Mouse (Mus musculus) bone marrow macrophage, adult 2 months (primary cell): ENCODE measurements around the gene Dnajc5. TPM values are rescaled to one million over a fixed set of nuclear protein-coding genes. Genes with fewer than 3 reads are reported as not detected.

Experiments
- H3K27ac ChIP-seq: 2 replicates; pipeline ENCODE4 v1.5.1; 2012; ENCODE audit warnings: low read depth, low read length; ENCODE audit not compliant: insufficient read depth
- H3K4me1 ChIP-seq: 2 replicates; pipeline ENCODE4 v1.6.1; 2012; ENCODE audit warnings: low read length; ENCODE audit not compliant: control insufficient read depth, insufficient read depth
- H3K4me3 ChIP-seq: 2 replicates; pipeline ENCODE4 v1.5.1; 2012; ENCODE audit warnings: mild to moderate bottlenecking, low read length, moderate library complexity; ENCODE audit not compliant: insufficient read depth
- CTCF ChIP-seq: IDR thresholded peaks from 2 replicates; pipeline ENCODE4 v1.5.1; 2012; ENCODE audit warnings: low read depth, mild to moderate bottlenecking, low read length, moderate library complexity
- POLR2A ChIP-seq: IDR thresholded peaks from 2 replicates; pipeline ENCODE4 v1.6.1; 2012; ENCODE audit warnings: mild to moderate bottlenecking, low read depth, low read length, borderline replicate concordance
- polyA plus RNA-seq: library from polyadenylated mRNA; stranded (reverse); fragments of >200 nt; gene quantifications from 2 replicates; pipeline ENCODE4 v1.2.4, GENCODE M21; 2012; ENCODE audit not compliant: missing spikeins, insufficient read depth, insufficient read length

Gene Dnajc5
- polyA plus RNA-seq, 1 experiment = 71.7 TPM

DNA sequence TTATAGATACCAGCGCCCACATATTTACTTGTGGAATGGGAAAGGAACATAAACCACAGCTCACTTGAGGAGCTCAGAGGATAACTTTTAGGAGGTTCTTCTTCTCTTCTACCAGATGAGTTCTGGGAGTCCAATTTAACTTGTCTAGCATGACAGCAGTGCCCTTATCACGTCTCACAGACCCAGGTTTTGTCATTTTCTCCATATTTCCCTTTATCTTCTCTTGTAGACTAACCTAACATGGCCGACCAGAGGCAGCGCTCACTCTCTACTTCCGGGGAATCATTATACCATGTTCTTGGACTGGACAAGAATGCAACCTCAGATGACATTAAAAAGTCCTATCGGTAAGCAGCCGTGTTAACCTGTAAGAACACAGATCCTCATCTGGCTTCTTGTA, 25.9 kb downstream of the Dnajc5 start:
- peaks cover 34% of the 10 kb centered on the region for H3K4me1 ChIP-seq
- TF ChIP-seq CTCF (no peak), POLR2A (no peak)
- no peak overlapping the region for H3K4me3 ChIP-seq
- no peak overlapping the region for H3K27ac ChIP-seq

DNA sequence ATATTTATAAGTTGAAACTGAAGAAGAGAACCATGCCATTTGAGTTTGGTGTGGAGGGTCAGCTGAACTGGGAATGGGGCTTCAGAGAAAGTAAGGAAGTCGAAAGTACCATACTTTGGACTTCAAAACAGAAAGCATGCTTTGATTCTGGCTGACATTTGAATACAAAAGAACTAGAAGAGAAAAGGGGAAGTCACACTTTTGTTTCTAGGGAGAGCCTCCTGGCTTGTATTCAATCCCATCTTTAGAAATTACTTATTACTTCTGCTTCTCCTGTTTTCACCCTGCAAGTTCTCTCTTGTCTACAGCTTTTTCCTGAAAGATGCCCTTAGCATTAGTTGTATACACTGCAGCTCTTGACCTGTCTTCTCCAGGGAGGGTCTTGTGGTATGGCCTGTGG, 27.9 kb downstream of the Dnajc5 start:
- Histone ChIP-seq H3K4me1 (peaks cover 32% of the 10 kb centered on the region), H3K27ac (peak overlapping the region; percentile 82)

DNA sequence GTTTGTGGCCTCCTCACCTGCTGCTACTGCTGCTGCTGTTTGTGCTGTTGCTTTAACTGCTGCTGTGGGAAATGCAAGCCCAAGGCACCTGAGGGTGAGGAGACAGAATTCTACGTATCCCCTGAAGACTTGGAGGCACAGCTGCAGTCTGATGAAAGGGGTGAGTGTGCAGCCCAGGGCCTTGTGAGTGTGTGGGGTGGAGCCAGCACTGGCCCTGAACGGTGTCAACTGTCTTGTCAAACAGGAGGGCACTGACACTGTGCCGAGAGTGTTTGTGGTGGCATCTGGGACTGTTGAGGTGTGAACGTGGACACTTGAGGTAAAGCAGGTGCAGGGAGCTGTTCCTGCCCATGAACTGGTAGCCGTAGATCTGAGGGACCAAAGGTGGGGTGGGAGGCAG, 28.4 kb downstream of the Dnajc5 start:
- TF ChIP-seq CTCF = no peak
- no peak for TF ChIP-seq POLR2A
- no peak overlapping the region for H3K4me3 ChIP-seq

More for the DNA sequence above, 27.9 kb downstream of the Dnajc5 start:
- TF ChIP-seq POLR2A = no peak
- TF ChIP-seq CTCF = no peak
- H3K4me3 ChIP-seq = no peak overlapping the region

DNA sequence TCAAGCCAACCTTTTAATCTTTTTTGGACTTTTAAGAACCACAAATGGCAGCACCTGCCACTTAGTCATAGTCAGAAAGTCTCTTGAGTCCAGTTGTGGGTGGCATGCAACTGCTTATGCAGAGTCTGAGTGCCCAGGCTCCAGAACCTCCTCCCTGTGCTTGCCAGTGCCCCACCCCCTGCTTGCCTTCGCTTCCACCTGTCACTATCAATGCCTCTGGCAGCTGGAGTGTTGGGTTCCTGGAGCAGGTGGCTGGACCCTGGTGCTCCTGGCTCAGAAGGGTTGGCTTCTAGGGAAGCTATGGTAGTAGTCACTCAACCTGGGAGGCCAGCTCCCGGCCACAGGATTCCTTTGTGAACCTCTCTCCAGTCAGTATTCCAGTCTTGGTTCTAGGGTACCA, 29.9 kb downstream of the Dnajc5 start:
- Histone ChIP-seq H3K4me1 (peaks cover 41% of the 10 kb centered on the region), H3K27ac (no peak overlapping the region), H3K4me3 (no peak overlapping the region)
- TF ChIP-seq CTCF (no peak), POLR2A (no peak)

More for the DNA sequence above, 28.4 kb downstream of the Dnajc5 start:
- peaks cover 37% of the 10 kb centered on the region for H3K4me1 ChIP-seq
- peak overlapping the region; percentile 82 for H3K27ac ChIP-seq

DNA sequence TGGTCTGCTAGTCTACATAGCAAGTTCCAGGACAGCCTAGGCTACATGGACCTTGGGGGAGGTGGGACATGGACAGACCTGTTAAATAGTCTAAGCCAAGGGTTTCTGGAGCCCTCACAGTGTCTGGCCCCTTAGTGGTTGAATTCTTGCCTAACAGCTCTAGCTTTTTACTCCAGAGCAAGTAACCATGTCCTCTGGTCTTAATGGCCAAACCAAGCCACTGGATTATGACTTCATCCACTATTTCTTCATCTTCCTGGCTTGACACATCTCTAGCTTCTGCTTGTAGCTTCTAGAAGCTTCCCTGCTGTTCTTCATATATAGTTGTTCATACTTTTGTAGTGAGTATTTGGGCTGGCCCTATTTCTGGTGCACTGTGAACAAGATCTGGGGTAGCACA, 33.5 kb downstream of the Dnajc5 start:
- Histone ChIP-seq H3K27ac (peak overlapping the region; percentile 27; the same call in 1 of the 2 replicates), H3K4me1 (peaks cover 29% of the 10 kb centered on the region), H3K4me3 (no peak overlapping the region)
- no peak for TF ChIP-seq POLR2A
- no peak for TF ChIP-seq CTCF

DNA sequence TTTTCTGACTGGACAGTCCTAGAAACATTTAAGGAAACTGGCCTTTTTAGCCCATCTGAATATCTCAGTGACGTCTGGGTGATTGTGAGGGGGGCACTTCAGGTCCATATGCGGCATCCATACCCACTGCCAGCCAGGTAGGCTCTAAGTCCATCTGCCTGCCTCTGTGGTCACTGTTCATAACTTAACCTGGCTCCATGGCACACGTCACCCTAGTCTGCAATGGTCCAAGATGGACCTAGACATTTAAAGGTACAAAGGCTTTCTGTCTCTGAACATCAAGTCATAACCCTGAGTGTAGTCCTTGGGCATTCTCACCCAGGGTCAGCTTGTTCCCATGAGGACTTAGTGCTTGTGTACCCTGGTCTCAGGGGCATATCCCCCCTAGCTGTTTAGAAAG, 47.1 kb downstream of the Dnajc5 start:
- Histone ChIP-seq H3K4me1 (no peaks in the 10 kb centered on the region), H3K4me3 (no peak overlapping the region), H3K27ac (no peak overlapping the region)
- TF ChIP-seq POLR2A (no peak), CTCF (no peak)

DNA sequence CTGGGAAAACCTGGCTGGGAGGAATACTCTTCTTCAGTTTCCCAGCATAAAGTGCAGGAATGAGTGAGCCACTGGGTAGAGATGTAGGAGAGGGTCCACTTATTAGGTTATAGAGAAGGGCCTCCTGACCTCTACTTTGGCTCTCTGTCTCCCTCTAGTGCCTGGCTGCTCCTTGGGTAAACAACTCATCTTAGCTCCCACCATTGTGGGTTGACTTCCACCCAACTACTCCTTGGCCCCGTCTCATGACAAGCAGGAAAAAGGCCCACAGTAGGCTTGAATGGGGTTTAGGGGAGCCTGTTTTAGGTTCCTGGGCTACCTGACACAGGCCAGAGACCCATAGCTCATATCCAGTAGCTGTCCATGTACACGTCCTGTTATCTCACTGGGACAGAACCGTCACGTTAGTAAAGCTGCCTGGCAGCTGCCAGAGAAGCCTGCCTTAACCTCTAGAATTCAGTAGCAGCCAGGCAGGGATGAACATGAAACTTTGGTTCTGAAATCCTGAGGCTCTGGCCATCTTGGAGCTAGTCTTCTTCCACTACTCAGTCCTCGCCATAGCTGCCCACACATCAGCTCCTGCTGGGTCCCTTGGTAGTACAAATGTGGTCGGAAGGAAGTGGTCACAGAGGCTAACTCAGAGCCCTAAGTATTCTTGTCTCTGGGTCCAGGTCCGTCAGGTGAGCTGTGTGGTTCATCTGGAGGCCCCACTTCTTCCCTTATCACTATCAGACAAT, 48.2 kb downstream of the Dnajc5 start:
- TF ChIP-seq POLR2A (no peak), CTCF (peak; percentile 52)
- Histone ChIP-seq H3K4me3 (no peak overlapping the region), H3K27ac (no peak overlapping the region), H3K4me1 (no peaks in the 10 kb centered on the region)

DNA sequence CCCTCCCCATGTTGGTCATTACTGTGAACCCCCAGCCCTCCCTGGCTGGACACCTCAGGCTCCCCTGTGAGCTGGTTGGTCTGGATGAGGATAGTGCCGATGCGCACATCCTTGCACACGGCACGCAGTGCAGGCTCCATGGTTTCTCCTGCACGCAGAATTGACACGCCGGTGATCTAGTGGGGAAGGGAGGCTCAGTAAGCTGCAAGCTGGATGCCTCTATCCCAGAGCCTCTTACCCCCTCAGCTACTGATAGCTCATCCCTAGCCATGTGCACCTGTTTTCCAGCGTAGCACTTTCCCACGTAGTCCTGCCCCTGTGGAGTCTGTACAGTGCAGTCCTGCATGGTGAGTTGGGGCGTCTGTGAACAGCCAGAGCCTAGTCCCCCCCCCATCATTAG, 49.6 kb downstream of the Dnajc5 start:
- Histone ChIP-seq H3K27ac (no peak overlapping the region), H3K4me1 (no peaks in the 10 kb centered on the region), H3K4me3 (no peak overlapping the region)
- TF ChIP-seq CTCF = no peak
- no peak for TF ChIP-seq POLR2A

DNA sequence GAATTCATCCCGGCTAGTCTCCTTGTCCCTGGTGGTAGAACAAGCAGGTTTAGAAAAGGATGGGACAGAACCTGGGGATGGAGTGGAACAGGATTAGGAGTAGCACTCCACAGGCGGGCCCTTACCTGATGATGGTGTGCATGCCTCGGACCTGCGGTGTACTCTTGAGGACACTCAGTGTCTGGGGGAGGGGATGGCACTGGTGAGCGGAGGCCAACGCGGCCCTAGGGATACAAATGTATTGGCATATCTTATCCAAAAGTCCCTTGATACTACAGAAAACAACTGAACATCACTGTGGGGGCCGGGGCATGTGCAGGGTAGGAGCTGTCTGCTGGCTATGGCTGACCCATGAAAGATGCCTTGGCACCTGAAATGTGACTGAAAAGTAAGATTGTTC, 50.1 kb downstream of the Dnajc5 start:
- Histone ChIP-seq H3K4me1 (no peaks in the 10 kb centered on the region), H3K4me3 (no peak overlapping the region), H3K27ac (no peak overlapping the region)
- TF ChIP-seq CTCF = no peak
- no peak for TF ChIP-seq POLR2A

DNA sequence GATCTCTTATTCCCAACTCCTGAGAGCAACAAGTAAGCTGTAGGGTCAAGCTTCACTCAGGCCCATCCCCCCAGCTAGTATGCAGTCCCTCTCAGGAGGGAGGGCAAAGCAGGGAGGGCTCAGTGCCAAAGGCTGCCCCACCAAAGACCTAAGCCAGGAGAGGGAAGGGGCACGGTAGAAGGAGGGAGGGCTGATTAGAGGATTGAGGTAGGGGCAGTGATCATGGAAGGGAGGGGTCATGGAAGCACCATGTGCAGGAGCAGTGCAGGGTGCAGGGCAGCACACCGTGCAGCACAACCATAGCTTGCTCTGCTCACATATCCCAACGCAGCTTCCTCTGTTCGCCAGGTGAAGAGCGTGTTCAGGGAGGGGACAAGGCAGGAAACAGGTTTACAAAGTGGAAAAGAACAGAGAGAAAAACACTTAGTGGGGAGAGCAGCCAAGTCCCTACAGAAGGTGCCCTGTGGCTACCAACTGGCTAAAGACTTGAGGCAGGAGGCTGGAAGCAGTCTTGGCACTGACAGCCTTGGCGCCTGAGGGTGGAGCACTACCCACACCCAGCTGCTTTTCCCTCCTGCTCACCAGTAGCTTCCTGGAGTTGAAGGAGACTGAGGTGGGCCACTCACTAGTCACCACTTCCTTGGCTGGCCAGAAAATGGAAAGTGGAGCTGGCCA, 50.8 kb downstream of the Dnajc5 start:
- no peak for TF ChIP-seq CTCF
- TF ChIP-seq POLR2A = no peak
- no peaks in the 10 kb centered on the region for H3K4me1 ChIP-seq
- no peak overlapping the region for H3K4me3 ChIP-seq
- H3K27ac ChIP-seq = no peak overlapping the region
